Mouse (Mus musculus) testis, adult 2 months (tissue): Measurements from ENCODE around the gene Dapk1. TPM values are rescaled to one million over a fixed set of nuclear protein-coding genes. Genes with fewer than 3 reads are reported as not detected.

Source experiments
- H3K27ac ChIP-seq: fragments of 200-500 bp; 2 replicates; pipeline ENCODE4 v1.5.1; 2012; ENCODE audit warnings: low read depth, low read length; ENCODE audit not compliant: control insufficient read depth, insufficient read depth
- H3K27me3 ChIP-seq: fragments of 200-500 bp; 2 replicates; pipeline ENCODE4 v1.6.1; 2012; ENCODE audit warnings: mild to moderate bottlenecking, low read length, moderate library complexity; ENCODE audit not compliant: control insufficient read depth, insufficient read depth
- H3K36me3 ChIP-seq: fragments of 200-500 bp; 2 replicates; pipeline ENCODE4 v1.6.1; 2012; ENCODE audit warnings: mild to moderate bottlenecking, low read length; ENCODE audit not compliant: control insufficient read depth, insufficient read depth
- H3K4me1 ChIP-seq: fragments of 200-500 bp; 2 replicates; pipeline ENCODE4 v1.6.1; 2012; ENCODE audit warnings: low read length; ENCODE audit not compliant: control insufficient read depth, insufficient read depth
- H3K4me3 ChIP-seq: fragments of 200-500 bp; 2 replicates; pipeline ENCODE4 v1.5.1; 2012; ENCODE audit warnings: low read depth, mild to moderate bottlenecking, low read length, moderate library complexity, mixed read lengths; ENCODE audit not compliant: control insufficient read depth
- CTCF ChIP-seq: fragments of 200-500 bp; IDR thresholded peaks from 2 replicates; pipeline ENCODE4 v1.5.1; 2012; ENCODE audit warnings: low read depth, mild to moderate bottlenecking, inconsistent platforms, low read length, moderate library complexity; ENCODE audit not compliant: control insufficient read depth, insufficient read depth, insufficient replicate concordance
- POLR2A ChIP-seq: fragments of 200-500 bp; IDR thresholded peaks from 2 replicates; pipeline ENCODE4 v1.6.1; 2012; ENCODE audit warnings: low read depth, mild to moderate bottlenecking, inconsistent platforms, low read length, moderate library complexity; ENCODE audit not compliant: control insufficient read depth
- polyA plus RNA-seq: library from polyadenylated mRNA; depleted of rRNA; stranded (reverse); fragments of >200 nt; gene quantifications from 2 replicates; pipeline ENCODE4 v1.2.3, GENCODE M21; 2012

Dapk1 gene
- polyA plus RNA-seq, 1 experiment, result 2.6 TPM

- Histone ChIP-seq H3K4me3 (no peak overlapping the region), H3K27me3 (no peaks in the 10 kb centered on the region), H3K4me1 (no peaks in the 10 kb centered on the region), H3K27ac (no peak overlapping the region), H3K36me3 (no peaks in the 10 kb centered on the region)
- no peak for TF ChIP-seq CTCF
- no peak for TF ChIP-seq POLR2A
Measured at GRCm38 (mm10) chr13:60573541-60573940, 28.2 kb upstream of the Dapk1 start.

GRCm38 (mm10) chr13:60573971-60574370, 27.8 kb upstream of the Dapk1 start:
- Histone ChIP-seq H3K4me3 (no peak overlapping the region), H3K4me1 (no peaks in the 10 kb centered on the region)
- no peak for TF ChIP-seq CTCF
- TF ChIP-seq POLR2A, result no peak

GRCm38 (mm10) chr13:60578541-60578940, 23.2 kb upstream of the Dapk1 start:
- Histone ChIP-seq H3K4me1 (no peaks in the 10 kb centered on the region), H3K36me3 (no peaks in the 10 kb centered on the region), H3K27me3 (no peaks in the 10 kb centered on the region), H3K27ac (no peak overlapping the region), H3K4me3 (no peak overlapping the region)
- TF ChIP-seq POLR2A, result no peak
- TF ChIP-seq CTCF, result no peak

More at GRCm38 (mm10) chr13:60573971-60574370, 27.8 kb upstream of the Dapk1 start:
- no peaks in the 10 kb centered on the region for H3K36me3 ChIP-seq
- H3K27me3 ChIP-seq, result no peaks in the 10 kb centered on the region
- no peak overlapping the region for H3K27ac ChIP-seq

- Histone ChIP-seq H3K27ac (no peak overlapping the region), H3K4me3 (no peak overlapping the region), H3K27me3 (no peaks in the 10 kb centered on the region), H3K4me1 (no peaks in the 10 kb centered on the region), H3K36me3 (no peaks in the 10 kb centered on the region)
- TF ChIP-seq CTCF (no peak), POLR2A (no peak)
Measured at GRCm38 (mm10) chr13:60594866-60595265, 6.9 kb upstream of the Dapk1 start.

GRCm38 (mm10) chr13:60595519-60595918, 6.2 kb upstream of the Dapk1 start:
- Histone ChIP-seq H3K27ac (no peak overlapping the region), H3K27me3 (no peaks in the 10 kb centered on the region), H3K4me1 (no peaks in the 10 kb centered on the region), H3K36me3 (no peaks in the 10 kb centered on the region), H3K4me3 (no peak overlapping the region)
- no peak for TF ChIP-seq CTCF
- no peak for TF ChIP-seq POLR2A

GRCm38 (mm10) chr13:60602416-60603251, 887 bp downstream of the Dapk1 start:
- peaks cover 11% of the 10 kb centered on the region for H3K4me1 ChIP-seq
- H3K27ac ChIP-seq, result no peak overlapping the region
- 0 out of 2 replicates have a peak, but pooled peaks cover 2% of the 10 kb centered on the region for H3K27me3 ChIP-seq
- peak overlapping the region; percentile 78 for H3K4me3 ChIP-seq
- H3K36me3 ChIP-seq, result no peaks in the 10 kb centered on the region
- TF ChIP-seq CTCF, result no peak
- TF ChIP-seq POLR2A, result no peak

DNA sequence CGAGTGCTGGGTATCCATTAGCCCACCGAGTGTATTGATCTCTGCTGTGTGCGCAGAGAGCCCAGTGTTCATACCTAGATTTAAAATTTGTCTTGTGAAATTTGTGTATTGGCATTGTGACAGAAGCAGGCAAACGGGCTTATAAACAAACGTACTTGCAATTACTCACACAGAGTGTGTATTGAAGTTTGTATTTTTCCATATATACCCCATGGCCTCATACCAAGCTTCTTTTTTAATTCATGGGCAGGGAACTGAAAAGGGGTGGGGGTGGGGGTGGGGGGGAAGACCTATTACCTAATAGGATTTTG, 1.5 kb downstream of the Dapk1 start:
- Histone ChIP-seq H3K27ac (no peak overlapping the region), H3K4me3 (no peak overlapping the region), H3K36me3 (no peaks in the 10 kb centered on the region), H3K4me1 (peaks cover 11% of the 10 kb centered on the region), H3K27me3 (0 out of 2 replicates have a peak, but pooled peaks cover 2% of the 10 kb centered on the region)
- no peak for TF ChIP-seq POLR2A
- TF ChIP-seq CTCF, result no peak

DNA sequence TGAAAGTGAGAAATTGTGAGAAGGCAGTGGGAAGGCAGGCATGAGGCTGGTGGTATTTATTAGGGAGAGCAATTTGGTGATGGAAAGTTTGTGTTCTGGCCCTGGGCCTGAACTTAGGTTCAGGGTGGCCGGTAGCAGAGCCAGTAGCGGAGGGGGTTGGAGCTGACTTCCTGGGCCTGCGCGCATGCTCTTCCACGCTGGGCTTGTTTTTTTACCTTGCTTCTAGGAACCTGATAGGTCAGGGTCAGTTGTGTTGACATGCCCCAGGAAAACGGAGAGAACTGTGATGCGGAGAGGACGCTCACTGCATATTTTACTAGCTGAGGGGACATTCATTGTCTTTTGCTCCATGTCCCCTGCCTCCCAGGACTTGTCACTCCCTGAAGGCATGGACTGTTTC, 5.7 kb downstream of the Dapk1 start:
- Histone ChIP-seq H3K36me3 (no peaks in the 10 kb centered on the region), H3K27me3 (no peaks in the 10 kb centered on the region), H3K27ac (no peak overlapping the region), H3K4me1 (peaks cover 9% of the 10 kb centered on the region), H3K4me3 (no peak overlapping the region)
- no peak for TF ChIP-seq POLR2A
- TF ChIP-seq CTCF, result no peak
